In genomic region chr8:106169017-106169933, GRCm38 (mm10) we compare ENCODE assay signal across 8 mouse cellular contexts. TPM values are rescaled to one million over a fixed set of nuclear protein-coding genes. Genes with fewer than 3 reads are reported as not detected.
DNase-seq lines count a peak whose midpoint lies in the region; ATAC-seq lines count a peak whose summit lies in the region.

No protein-coding gene starts in this region.

- H3K4me2 ChIP-seq in intestine, embryonic 14.5 days (ENCODE audit: low read length) = peak overlapping the region; percentile 93
- H3K4me2 ChIP-seq in liver, embryonic 16.5 days (ENCODE audit: low read depth, low read length) = peak overlapping the region; percentile 99

- no peaks in the 10 kb centered on the region for H3K9me3 ChIP-seq in intestine, embryonic 14.5 days (ENCODE audit: control insufficient read depth, low read length)
- H3K9me3 ChIP-seq in liver, embryonic 16.5 days (replicated peaks; ENCODE audit: control insufficient read depth, low read length) = no peaks in the 10 kb centered on the region

- H3K27ac ChIP-seq in brown adipose tissue, adult 24 weeks (replicated peaks; ENCODE audit: low read depth, low read length) = peak overlapping the region; percentile 87
- peak overlapping the region; percentile 69 for H3K27ac ChIP-seq in intestine, embryonic 14.5 days (ENCODE audit: low read depth)
- no peak overlapping the region for H3K27ac ChIP-seq in liver, embryonic 16.5 days (ENCODE audit: low read length)

- H3K9ac ChIP-seq in intestine, embryonic 14.5 days (ENCODE audit: low read length) = peak overlapping the region; percentile 64
- peak overlapping the region; percentile 67 for H3K9ac ChIP-seq in liver, embryonic 16.5 days (ENCODE audit: low read depth, low read length)

- under 1% methylated on average over 54 of the region's 54 CpGs for WGBS in intestine, embryonic 14.5 days
- 2% methylated on average over 54 of the region's 54 CpGs for WGBS in liver, embryonic 16.5 days (ENCODE audit: insufficient replicate concordance)

- peak; percentile 57 for ATAC-seq in intestine, embryonic 14.5 days (replicated peaks; ENCODE audit: low FRiP score, low TSS enrichment, low read depth)
- ATAC-seq in liver, embryonic 16.5 days (ENCODE audit: low read depth) = peak; percentile 55

- H3K36me3 ChIP-seq in intestine, embryonic 14.5 days (ENCODE audit: control insufficient read depth, insufficient read depth, low read length) = 0 out of 2 replicates have a peak, but pooled peaks cover 4% of the 10 kb centered on the region
- H3K36me3 ChIP-seq in liver, embryonic 16.5 days (ENCODE audit: control insufficient read depth, insufficient read depth) = no peaks in the 10 kb centered on the region

- no peaks in the 10 kb centered on the region for H3K4me1 ChIP-seq in brown adipose tissue, adult 24 weeks (ENCODE audit: control insufficient read depth, insufficient read depth, insufficient read length, low read length)
- H3K4me1 ChIP-seq in intestine, embryonic 14.5 days (replicated peaks; ENCODE audit: control insufficient read depth, insufficient read depth, low read length) = peaks cover 4% of the 10 kb centered on the region; the same call in 1 of the 2 replicates
- H3K4me1 ChIP-seq in liver, embryonic 16.5 days (ENCODE audit: control insufficient read depth, low read depth, low read length) = peaks cover 17% of the 10 kb centered on the region

- no peaks in the 10 kb centered on the region for H3K27me3 ChIP-seq in intestine, embryonic 14.5 days (replicated peaks; ENCODE audit: control insufficient read depth, insufficient read depth, low read length)
- peaks cover 9% of the 10 kb centered on the region for H3K27me3 ChIP-seq in liver, embryonic 16.5 days (ENCODE audit: control insufficient read depth, insufficient read depth, low read depth, low read length)

- H3K4me3 ChIP-seq in brown adipose tissue, adult 24 weeks (ENCODE audit: insufficient read depth, low read depth, low read length) = peak overlapping the region; percentile 79
- peak overlapping the region; percentile 58 for H3K4me3 ChIP-seq in intestine, embryonic 14.5 days (ENCODE audit: low read depth, low read length)
- H3K4me3 ChIP-seq in liver, embryonic 16.5 days (ENCODE audit: low read depth, low read length) = peak overlapping the region; percentile 74

- DNase-seq in layer of hippocampus, postnatal 14 days (ENCODE audit: low spot score in 2 of 2) = peak; percentile 72 to 82
- no peak for DNase-seq in layer of hippocampus, adult 9-11 months
- peak; percentile 40 to 42 for DNase-seq in frontal cortex, postnatal 36 days (ENCODE audit: low spot score in 2 of 2)
- peak; percentile 74 for DNase-seq in intestine, embryonic 14.5 days (ENCODE audit: low spot score)
- peak; percentile 70 for DNase-seq in neural tube, embryonic 10.5 days (ENCODE audit: extremely low spot score, low spot score)
- DNase-seq in testis, postnatal 14 days (ENCODE audit: low spot score) = peak; percentile 66

RNA-seq across cellular contexts. Expression of gene Slc7a6, which starts 0.6 kb away (rescaled TPM):
- 10 to 100 TPM; 25.7 to 26.3 TPM for total RNA-seq in layer of hippocampus, postnatal 14 days (2021)
- 24.6 and 40.2 TPM in 2 replicates for polyA plus RNA-seq in brown adipose tissue, adult 24 weeks (2012; ENCODE audit: insufficient read depth, insufficient read length, missing spikeins)
- polyA plus RNA-seq in intestine, embryonic 14.5 days (2014; fragmentation: Nextera tagmentation; extraction: Ambion mirVana) = 68.9 and 73.2 TPM in 2 replicates
- 4.1 and 4.3 TPM in 2 replicates for polyA plus RNA-seq in liver, embryonic 16.5 days (2015; fragmentation: Nextera tagmentation; extraction: Ambion mirVana)

RNA-seq across cellular contexts. Expression of gene Pla2g15, which starts 19.1 kb away (rescaled TPM):
- total RNA-seq in layer of hippocampus, postnatal 14 days (2021) = 10 to 100 TPM; 18.5 to 19.4 TPM
- polyA plus RNA-seq in brown adipose tissue, adult 24 weeks (2012; ENCODE audit: insufficient read depth, insufficient read length, missing spikeins) = 7.8 and 13.4 TPM in 2 replicates
- polyA plus RNA-seq in intestine, embryonic 14.5 days (2014; fragmentation: Nextera tagmentation; extraction: Ambion mirVana) = 4.1 and 5.0 TPM in 2 replicates
- polyA plus RNA-seq in liver, embryonic 16.5 days (2015; fragmentation: Nextera tagmentation; extraction: Ambion mirVana) = 8.8 and 9.1 TPM in 2 replicates

RNA-seq across cellular contexts. Expression of gene Esrp2, which starts 32.5 kb away (rescaled TPM):
- not detected for total RNA-seq in layer of hippocampus, postnatal 14 days (2021)
- polyA plus RNA-seq in brown adipose tissue, adult 24 weeks (2012; ENCODE audit: insufficient read depth, insufficient read length, missing spikeins) = 0.63 and 1.5 TPM in 2 replicates
- polyA plus RNA-seq in intestine, embryonic 14.5 days (2014; fragmentation: Nextera tagmentation; extraction: Ambion mirVana) = 22.4 and 25.4 TPM in 2 replicates
- polyA plus RNA-seq in liver, embryonic 16.5 days (2015; fragmentation: Nextera tagmentation; extraction: Ambion mirVana) = 17.5 and 20.1 TPM in 2 replicates

RNA-seq across cellular contexts. Expression of gene Slc7a6os, which starts 41.5 kb away (rescaled TPM):
- total RNA-seq in layer of hippocampus, postnatal 14 days (2021) = 10 to 100 TPM; 26.6 to 28.3 TPM
- 13.1 and 15.2 TPM in 2 replicates for polyA plus RNA-seq in brown adipose tissue, adult 24 weeks (2012; ENCODE audit: insufficient read depth, insufficient read length, missing spikeins)
- 34.5 and 37.4 TPM in 2 replicates for polyA plus RNA-seq in intestine, embryonic 14.5 days (2014; fragmentation: Nextera tagmentation; extraction: Ambion mirVana)
- polyA plus RNA-seq in liver, embryonic 16.5 days (2015; fragmentation: Nextera tagmentation; extraction: Ambion mirVana) = 9.2 and 9.7 TPM in 2 replicates

RNA-seq across cellular contexts. Expression of gene Prmt7, which starts 41.5 kb away (rescaled TPM):
- 10 to 100 TPM; 32.1 to 34.3 TPM for total RNA-seq in layer of hippocampus, postnatal 14 days (2021)
- 8.0 and 16.7 TPM in 2 replicates for polyA plus RNA-seq in brown adipose tissue, adult 24 weeks (2012; ENCODE audit: insufficient read depth, insufficient read length, missing spikeins)
- polyA plus RNA-seq in intestine, embryonic 14.5 days (2014; fragmentation: Nextera tagmentation; extraction: Ambion mirVana) = 61.2 and 64.6 TPM in 2 replicates
- polyA plus RNA-seq in liver, embryonic 16.5 days (2015; fragmentation: Nextera tagmentation; extraction: Ambion mirVana) = 18.0 and 19.7 TPM in 2 replicates
